Mouse (Mus musculus): ENCODE measurements around the gene F8. TPM values are rescaled to one million over a fixed set of nuclear protein-coding genes. Genes with fewer than 3 reads are reported as not detected.

The F8 gene
- 0.14 TPM for polyA plus RNA-seq (2014; fragmentation: Illumina TruSeq; extraction: RNeasy Lipid Tissue Mini Kit (QIAGEN cat#74804); ENCODE audit: insufficient read depth, low read depth, low replicate concordance)

GRCm38 (mm10) chrX:75382195-75382771 lies at the start of gene F8, which contains the start of gene Fundc2:
TSS of gene F8 (minus strand) at chrX:75382615.
TSS of gene Fundc2 (plus strand) at chrX:75382399.

DNA sequence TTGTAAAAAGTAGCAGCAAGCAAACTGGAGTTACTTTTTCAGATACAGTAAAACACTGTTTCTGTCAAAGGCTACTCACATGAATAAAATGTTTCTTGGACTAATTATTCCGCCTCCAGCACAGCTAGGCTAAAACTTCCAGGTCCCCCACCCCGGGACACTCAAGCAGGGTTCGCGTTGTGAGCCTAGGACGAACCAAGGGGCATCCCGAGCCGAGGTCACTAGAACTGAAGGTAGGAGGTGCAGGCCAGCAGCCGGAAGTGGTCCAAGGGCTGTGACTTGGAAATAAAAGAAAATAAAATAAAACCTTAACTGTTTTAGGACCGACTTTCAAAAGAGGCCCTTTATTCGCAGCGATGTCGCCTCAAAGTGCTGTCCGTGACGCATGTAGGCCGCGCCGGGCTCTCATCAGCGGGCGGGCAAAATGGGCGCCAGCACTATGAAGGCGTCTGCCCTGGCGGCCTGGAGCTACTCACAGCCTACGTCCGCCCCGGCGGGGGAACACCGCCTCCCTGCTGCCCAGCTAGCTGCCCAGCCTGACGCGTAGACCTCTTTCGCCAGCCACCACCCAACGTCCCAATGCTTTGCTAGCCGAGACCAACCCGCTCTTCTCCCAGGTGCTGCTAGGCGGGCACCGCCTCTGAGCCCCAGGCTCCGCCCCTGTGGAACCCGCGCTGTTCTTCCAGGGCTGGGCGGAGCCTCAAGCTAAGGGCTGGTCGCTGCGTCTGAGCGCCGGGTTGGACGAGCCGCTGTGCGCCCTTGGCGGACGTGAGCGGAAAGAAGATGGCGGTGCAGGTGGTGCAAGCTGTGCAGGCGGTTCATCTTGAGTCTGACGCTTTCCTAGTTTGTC lies 33.7 kb upstream of the F8 start, which contains the start of the genes Cmc4, Mtcp1 and Brcc3:
TSS of gene Cmc4 (minus strand) at position 649 of the 850 bp plus-strand sequence.
TSS of gene Mtcp1 (minus strand) at position 653 of the 850 bp plus-strand sequence.
TSS of gene Brcc3 (plus strand) at position 693 of the 850 bp plus-strand sequence.

GRCm38 (mm10) chrX:75163670-75164069 lies 218.7 kb downstream of the F8 start, which contains the start of gene Smim9:
TSS of gene Smim9 (minus strand) at chrX:75163770.

GRCm38 (mm10) chrX:75130467-75131160 lies 251.8 kb downstream of the F8 start, which contains the start of gene Mpp1:
TSS of gene Mpp1 (minus strand) at chrX:75131016.

Other genes with a start within 250 kb of the F8 start
- gene Smim9, start 218.8 kb downstream of the F8 start, polyA plus RNA-seq (2014; fragmentation: Illumina TruSeq; extraction: RNeasy Lipid Tissue Mini Kit (QIAGEN cat#74804); ENCODE audit: insufficient read depth, low read depth, low replicate concordance): not detected
- 29.9 TPM for gene Fundc2, start 216 bp downstream of the F8 start, polyA plus RNA-seq (2014; fragmentation: Illumina TruSeq; extraction: RNeasy Lipid Tissue Mini Kit (QIAGEN cat#74804); ENCODE audit: insufficient read depth, low read depth, low replicate concordance)
- 13.0 TPM for gene Cmc4, start 34.0 kb upstream of the F8 start, polyA plus RNA-seq (2014; fragmentation: Illumina TruSeq; extraction: RNeasy Lipid Tissue Mini Kit (QIAGEN cat#74804); ENCODE audit: insufficient read depth, low read depth, low replicate concordance)
- 3.2 TPM for gene Mtcp1, start 34.0 kb upstream of the F8 start, polyA plus RNA-seq (2014; fragmentation: Illumina TruSeq; extraction: RNeasy Lipid Tissue Mini Kit (QIAGEN cat#74804); ENCODE audit: insufficient read depth, low read depth, low replicate concordance)
- 20.4 TPM for gene Brcc3, start 34.0 kb upstream of the F8 start, polyA plus RNA-seq (2014; fragmentation: Illumina TruSeq; extraction: RNeasy Lipid Tissue Mini Kit (QIAGEN cat#74804); ENCODE audit: insufficient read depth, low read depth, low replicate concordance)
- 48.6 TPM for gene Vbp1, start 131.7 kb upstream of the F8 start, polyA plus RNA-seq (2014; fragmentation: Illumina TruSeq; extraction: RNeasy Lipid Tissue Mini Kit (QIAGEN cat#74804); ENCODE audit: insufficient read depth, low read depth, low replicate concordance)
- 0.38 TPM for gene Rab39b, start 195.6 kb upstream of the F8 start, polyA plus RNA-seq (2014; fragmentation: Illumina TruSeq; extraction: RNeasy Lipid Tissue Mini Kit (QIAGEN cat#74804); ENCODE audit: insufficient read depth, low read depth, low replicate concordance)

Measured in lung, adult 10 weeks (tissue).